Mouse (Mus musculus): ENCODE results near the gene Klc3.

Klc3 gene

GRCm38 (mm10) chr7:19420821-19421636 lies 17.1 kb upstream of the Klc3 start:
- TF ChIP-seq GATA4 (IDR thresholded peaks at IDR 0.05; ENCODE audit: insufficient replicate concordance, low read length): no peak

GRCm38 (mm10) chr7:19420121-19420520 lies 16.2 kb upstream of the Klc3 start:
- TF ChIP-seq GATA4 (IDR thresholded peaks at IDR 0.05; ENCODE audit: insufficient replicate concordance, low read length): no peak

GRCm38 (mm10) chr7:19416590-19416989 lies 12.7 kb upstream of the Klc3 start:
- TF ChIP-seq GATA4 (IDR thresholded peaks at IDR 0.05; ENCODE audit: insufficient replicate concordance, low read length): no peak

GRCm38 (mm10) chr7:19413525-19413924 lies 9.6 kb upstream of the Klc3 start:
- TF ChIP-seq GATA4 (IDR thresholded peaks at IDR 0.05; ENCODE audit: insufficient replicate concordance, low read length): no peak

- TF ChIP-seq GATA4 (IDR thresholded peaks at IDR 0.05; ENCODE audit: insufficient replicate concordance, low read length): no peak
Measured at GRCm38 (mm10) chr7:19411783-19412182, 7.9 kb upstream of the Klc3 start.

GRCm38 (mm10) chr7:19410766-19411344 lies 7.0 kb upstream of the Klc3 start:
- no peak for TF ChIP-seq GATA4 (IDR thresholded peaks at IDR 0.05; ENCODE audit: insufficient replicate concordance, low read length)

GRCm38 (mm10) chr7:19409753-19410152 lies 5.8 kb upstream of the Klc3 start:
- no peak for TF ChIP-seq GATA4 (IDR thresholded peaks at IDR 0.05; ENCODE audit: insufficient replicate concordance, low read length)

GRCm38 (mm10) chr7:19405417-19405816 lies 1.5 kb upstream of the Klc3 start:
- no peak for TF ChIP-seq GATA4 (IDR thresholded peaks at IDR 0.05; ENCODE audit: insufficient replicate concordance, low read length)

GRCm38 (mm10) chr7:19404476-19404875 lies 572 bp upstream of the Klc3 start, which contains the start of gene Ckm:
Gene Ckm, plus strand, starts transcription at chr7:19404776.
- no peak for TF ChIP-seq GATA4 (IDR thresholded peaks at IDR 0.05; ENCODE audit: insufficient replicate concordance, low read length)

GRCm38 (mm10) chr7:19402535-19403112 lies 1.3 kb downstream of the Klc3 start:
- TF ChIP-seq GATA4 (IDR thresholded peaks at IDR 0.05; ENCODE audit: insufficient replicate concordance, low read length): no peak

- TF ChIP-seq GATA4 (IDR thresholded peaks at IDR 0.05; ENCODE audit: insufficient replicate concordance, low read length): no peak
Measured at GRCm38 (mm10) chr7:19400946-19401345, 3.0 kb downstream of the Klc3 start.

- TF ChIP-seq GATA4 (IDR thresholded peaks at IDR 0.05; ENCODE audit: insufficient replicate concordance, low read length): no peak
Measured at GRCm38 (mm10) chr7:19399496-19400280, 4.2 kb downstream of the Klc3 start.

- no peak for TF ChIP-seq GATA4 (IDR thresholded peaks at IDR 0.05; ENCODE audit: insufficient replicate concordance, low read length)
Measured at GRCm38 (mm10) chr7:19394484-19394883, 9.4 kb downstream of the Klc3 start.

- no peak for TF ChIP-seq GATA4 (IDR thresholded peaks at IDR 0.05; ENCODE audit: insufficient replicate concordance, low read length)
Measured at GRCm38 (mm10) chr7:19388699-19389413, 15.0 kb downstream of the Klc3 start.

- no peak for TF ChIP-seq GATA4 (IDR thresholded peaks at IDR 0.05; ENCODE audit: insufficient replicate concordance, low read length)
Measured at GRCm38 (mm10) chr7:19383708-19384107, 20.2 kb downstream of the Klc3 start.
